Mouse (Mus musculus): Measurements from ENCODE around the gene Dmbt1. TPM values are rescaled to one million over a fixed set of nuclear protein-coding genes. Genes with fewer than 3 reads are reported as not detected.

The Dmbt1 gene
- total and polyA plus RNA-seq, 3 experiments, result not detected

DNA sequence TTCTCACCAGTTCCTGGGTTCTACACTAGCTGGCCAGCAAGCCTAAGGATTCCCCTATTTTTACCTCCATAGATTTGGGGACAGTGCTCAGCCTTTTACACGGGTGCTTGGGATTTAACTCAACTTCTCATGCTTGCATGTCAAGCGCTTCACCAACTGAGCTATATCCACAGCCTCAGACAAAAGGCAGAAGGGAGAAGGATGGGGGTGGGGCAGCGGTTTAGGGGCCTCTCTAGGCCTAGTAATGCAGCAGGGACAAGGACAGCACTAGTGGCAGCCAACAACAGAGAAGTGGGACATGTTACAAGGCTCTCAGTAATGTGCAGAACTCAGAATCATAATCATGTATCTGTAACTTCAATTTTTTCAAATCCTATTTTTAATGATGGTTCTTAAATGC lies 135.9 kb downstream of the Dmbt1 start:
- Histone ChIP-seq H3K36me3 (ENCODE audit: control insufficient read depth in 1 of 2, insufficient read depth in 2 of 2, low read length in 2 of 2) (no peaks in the 10 kb centered on the region), H3K9me3 (replicated peaks; ENCODE audit: insufficient read depth, low read length) (no peaks in the 10 kb centered on the region), H3K4me3 (ENCODE audit: control insufficient read depth in 1 of 2, insufficient read depth in 1 of 2, low read depth in 2 of 2, low read length in 2 of 2) (no peak overlapping the region), H3K4me1 (ENCODE audit: control insufficient read depth in 1 of 2, insufficient read depth in 2 of 2, low read length in 2 of 2) (no peaks in the 10 kb centered on the region), H3K79me2 (ENCODE audit: control insufficient read depth, insufficient read depth, low read length, poor library complexity) (no peaks in the 10 kb centered on the region), H3K27ac (ENCODE audit: control insufficient read depth, low read depth, low read length) (no peak overlapping the region), H3K27me3 (ENCODE audit: control insufficient read depth in 1 of 2, insufficient read depth in 2 of 2, low read length in 2 of 2) (no peaks in the 10 kb centered on the region; a peak in 1 of 4 replicates), H3K9ac (ENCODE audit: control insufficient read depth, low read depth, low read length, poor library complexity, severe bottlenecking) (no peak overlapping the region)
- TF ChIP-seq KAT2A (conservative IDR thresholded peaks at IDR 0.05; ENCODE audit: low read depth, low read length) (no peak), SIN3A (IDR thresholded peaks at IDR 0.05; ENCODE audit: low read length) (no peak), NRF1 (IDR thresholded peaks at IDR 0.05; ENCODE audit: insufficient read depth, low read depth, low read length, poor library complexity, severe bottlenecking) (no peak), RAD21 (IDR thresholded peaks at IDR 0.05; ENCODE audit: low read depth, low read length) (no peak), ELF1 (IDR thresholded peaks at IDR 0.05; ENCODE audit: low read depth, low read length) (no peak), USF2 (IDR thresholded peaks at IDR 0.05; ENCODE audit: borderline replicate concordance in 1 of 2, insufficient read depth in 1 of 2, low read depth in 1 of 2, low read length in 2 of 2) (no peak), ZKSCAN1 (IDR thresholded peaks at IDR 0.05; ENCODE audit: low read depth, low read length) (no peak), CTCF (IDR thresholded peaks at IDR 0.05 in 2 of 3, conservative IDR thresholded peaks at IDR 0.05 in 1 of 3; ENCODE audit: control insufficient read depth in 1 of 3, insufficient read depth in 1 of 3, low read depth in 2 of 3, low read length in 3 of 3, poor library complexity in 1 of 3, severe bottlenecking in 1 of 3) (no peak), POLR2AphosphoS2 (IDR thresholded peaks at IDR 0.05; ENCODE audit: low read length) (no peak), USF1 (IDR thresholded peaks at IDR 0.05; ENCODE audit: low read depth, low read length) (no peak), ETS1 (IDR thresholded peaks at IDR 0.05; ENCODE audit: low read depth, low read length) (no peak), MYC (IDR thresholded peaks at IDR 0.05; ENCODE audit: low read depth, low read length) (no peak), MEF2A (IDR thresholded peaks at IDR 0.05; ENCODE audit: extremely low read depth, insufficient replicate concordance, low read depth, low read length, poor library complexity, severe bottlenecking) (no peak), TBP (IDR thresholded peaks at IDR 0.05; ENCODE audit: low read depth, low read length) (no peak)
- DNase-seq (ENCODE audit: low read depth, low spot score), result no peak

DNA sequence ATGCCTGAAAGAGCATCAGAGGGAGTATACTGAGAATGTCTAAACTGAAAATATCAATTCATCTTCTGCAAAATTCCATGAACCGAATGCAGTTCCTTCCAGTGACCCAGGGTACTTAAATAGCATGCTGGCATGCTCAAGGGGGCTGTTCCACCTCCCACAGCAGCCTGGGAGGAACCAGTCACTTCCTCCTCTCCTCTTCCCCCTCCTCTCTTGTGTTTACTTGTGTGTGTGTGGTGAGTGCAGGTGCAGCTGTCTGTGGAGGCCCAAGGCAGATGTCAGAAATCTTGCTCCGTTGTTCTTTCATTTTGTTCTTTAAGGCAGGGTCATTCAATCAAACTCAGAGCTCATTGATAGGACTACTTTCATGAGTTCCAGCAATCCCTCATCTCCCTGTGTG lies 137.2 kb downstream of the Dmbt1 start:
- Histone ChIP-seq H3K27me3 (ENCODE audit: control insufficient read depth in 1 of 2, insufficient read depth in 2 of 2, low read length in 2 of 2) (no peaks in the 10 kb centered on the region; a peak in 1 of 4 replicates), H3K9me3 (replicated peaks; ENCODE audit: insufficient read depth, low read length) (no peaks in the 10 kb centered on the region), H3K79me2 (ENCODE audit: control insufficient read depth, insufficient read depth, low read length, poor library complexity) (no peaks in the 10 kb centered on the region), H3K9ac (ENCODE audit: control insufficient read depth, low read depth, low read length, poor library complexity, severe bottlenecking) (no peak overlapping the region), H3K4me3 (ENCODE audit: control insufficient read depth in 1 of 2, insufficient read depth in 1 of 2, low read depth in 2 of 2, low read length in 2 of 2) (no peak overlapping the region), H3K36me3 (ENCODE audit: control insufficient read depth in 1 of 2, insufficient read depth in 2 of 2, low read length in 2 of 2) (no peaks in the 10 kb centered on the region), H3K4me1 (ENCODE audit: control insufficient read depth in 1 of 2, insufficient read depth in 2 of 2, low read length in 2 of 2) (no peaks in the 10 kb centered on the region), H3K27ac (ENCODE audit: control insufficient read depth, low read depth, low read length) (no peak overlapping the region)
- TF ChIP-seq USF2 (IDR thresholded peaks at IDR 0.05; ENCODE audit: borderline replicate concordance in 1 of 2, insufficient read depth in 1 of 2, low read depth in 1 of 2, low read length in 2 of 2) (no peak), POLR2AphosphoS5 (IDR thresholded peaks at IDR 0.05; ENCODE audit: borderline replicate concordance, low read depth, low read length) (no peak), MEF2A (IDR thresholded peaks at IDR 0.05; ENCODE audit: extremely low read depth, insufficient replicate concordance, low read depth, low read length, poor library complexity, severe bottlenecking) (no peak), CTCF (IDR thresholded peaks at IDR 0.05 in 2 of 3, conservative IDR thresholded peaks at IDR 0.05 in 1 of 3; ENCODE audit: control insufficient read depth in 1 of 3, insufficient read depth in 1 of 3, low read depth in 2 of 3, low read length in 3 of 3, poor library complexity in 1 of 3, severe bottlenecking in 1 of 3) (no peak), KAT2A (conservative IDR thresholded peaks at IDR 0.05; ENCODE audit: low read depth, low read length) (no peak), JUND (IDR thresholded peaks at IDR 0.05; ENCODE audit: low read depth, low read length) (no peak), ELF1 (IDR thresholded peaks at IDR 0.05; ENCODE audit: low read depth, low read length) (no peak), EP300 (IDR thresholded peaks at IDR 0.05; ENCODE audit: low read depth in 1 of 2, low read length in 2 of 2) (no peak), MAX (IDR thresholded peaks at IDR 0.05; ENCODE audit: low read length) (no peak), GATA1 (IDR thresholded peaks at IDR 0.05; ENCODE audit: low read depth, low read length) (no peak), GABPA (IDR thresholded peaks at IDR 0.05; ENCODE audit: low read depth, low read length) (no peak), TBP (IDR thresholded peaks at IDR 0.05; ENCODE audit: low read depth, low read length) (no peak), MAFK (IDR thresholded peaks at IDR 0.05; ENCODE audit: borderline replicate concordance, low read depth, low read length) (no peak), MYC (IDR thresholded peaks at IDR 0.05; ENCODE audit: low read depth, low read length) (no peak)
- no peak for DNase-seq (ENCODE audit: low read depth, low spot score)
